Mouse (Mus musculus) G1E (cell line): ENCODE results near the gene Slc36a3.

Source experiments
- CTCF ChIP-seq: IDR thresholded peaks from 2 replicates; pipeline ENCODE4 v1.5.1; 2012; ENCODE audit warnings: low read depth, low read length, inconsistent platforms, mixed read lengths
- GATA1 ChIP-seq: IDR thresholded peaks from 2 replicates; pipeline ENCODE4 v1.6.1; 2012; ENCODE audit warnings: borderline replicate concordance, low read length, inconsistent platforms, mixed read lengths
- POLR2AphosphoS5 ChIP-seq: IDR thresholded peaks from 2 replicates; pipeline ENCODE4 v1.6.1; 2012; ENCODE audit warnings: low read depth, low read length, inconsistent platforms; ENCODE audit not compliant: insufficient replicate concordance

DNA sequence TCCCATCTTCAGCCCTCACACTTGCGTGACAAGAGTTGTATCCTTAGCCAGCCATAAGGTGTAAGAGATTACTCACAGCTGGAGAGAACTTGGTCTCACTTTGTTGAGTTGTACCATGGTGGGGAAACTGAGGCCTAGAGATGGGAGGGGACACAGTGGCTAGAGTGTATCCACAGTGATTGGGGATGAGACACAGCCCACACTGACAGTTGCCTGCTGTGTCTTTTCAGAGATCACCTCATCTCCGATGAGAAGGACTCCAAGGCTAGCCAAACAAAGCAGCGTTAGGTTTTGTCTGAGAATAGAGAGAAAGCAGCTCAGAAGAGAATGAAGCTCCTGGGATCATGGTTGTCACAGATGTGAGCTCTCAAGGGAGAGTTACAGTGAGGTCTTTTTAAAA is 38.7 kb upstream of the Slc36a3 start:
- TF ChIP-seq CTCF (no peak), GATA1 (no peak), POLR2AphosphoS5 (no peak)
